Mouse (Mus musculus) G1E (cell line): ENCODE measurements around the gene Frat2.

ENCODE experiments used
- CTCF ChIP-seq: IDR thresholded peaks from 2 replicates; pipeline ENCODE4 v1.5.1; 2012; ENCODE audit warnings: low read depth, low read length, inconsistent platforms, mixed read lengths
- GATA1 ChIP-seq: IDR thresholded peaks from 2 replicates; pipeline ENCODE4 v1.6.1; 2012; ENCODE audit warnings: borderline replicate concordance, low read length, inconsistent platforms, mixed read lengths
- GATA2 ChIP-seq: IDR thresholded peaks from 2 replicates; pipeline ENCODE4 v1.6.1; 2012; ENCODE audit warnings: low read depth, low read length, inconsistent platforms, borderline replicate concordance

GRCm38 (mm10) chr19:41837194-41837916 lies 10.6 kb downstream of the Frat2 start:
- no peak for TF ChIP-seq CTCF
- no peak for TF ChIP-seq GATA1
- TF ChIP-seq GATA2: no peak
